Mouse (Mus musculus) CH12.LX (cell line): ENCODE results near the gene Ndufa8. TPM values are rescaled to one million over a fixed set of nuclear protein-coding genes. Genes with fewer than 3 reads are reported as not detected.

ENCODE experiments used
- DNase-seq: peaks from one replicate; pipeline ENCODE4 v3.0.0-alpha.2; 2013; ENCODE audit errors: extremely low read depth
- H3K27ac ChIP-seq: 2 replicates; pipeline ENCODE4 v1.5.1; 2012; ENCODE audit warnings: low read depth, mild to moderate bottlenecking, control low read depth, moderate library complexity; ENCODE audit not compliant: insufficient read depth
- H3K27me3 ChIP-seq: replicated peaks from 2 replicates; pipeline ENCODE3; 2012; ENCODE audit warnings: inconsistent platforms
- H3K36me3 ChIP-seq, 2 experiments: replicated peaks in 1 of 2; 2 replicates each; pipeline versions ENCODE3 to v1.6.1; 2012; ENCODE audit warnings: inconsistent platforms in 1 of 2, low read length in 1 of 2, mild to moderate bottlenecking in 1 of 2, mixed read lengths in 1 of 2, moderate library complexity in 1 of 2; ENCODE audit not compliant: control insufficient read depth in 1 of 2, insufficient read depth in 1 of 2
- H3K4me1 ChIP-seq, 2 experiments: 2 replicates each; pipeline ENCODE4 v1.6.1; 2012; ENCODE audit warnings: inconsistent platforms in 1 of 2, moderate library complexity in 1 of 2; ENCODE audit not compliant: insufficient read depth in 2 of 2, control insufficient read depth in 1 of 2
- H3K4me2 ChIP-seq: 2 replicates; pipeline ENCODE4 v1.6.1; 2012; ENCODE audit warnings: low read depth, mild to moderate bottlenecking, control low read depth; ENCODE audit not compliant: poor library complexity, insufficient read depth, severe bottlenecking
- H3K4me3 ChIP-seq, 3 experiments: fragments of 150-350 bp in 1 of 3; sonication (generic) in 1 of 3; replicated peaks in 1 of 3; 2 replicates each; pipeline versions ENCODE3 to v1.5.1; 2011 to 2012; ENCODE audit warnings: low read depth in 2 of 3, low read length in 2 of 3, mild to moderate bottlenecking in 2 of 3, moderate library complexity in 2 of 3, control low read depth in 1 of 3, improper control_type of control experiment in 1 of 3, inconsistent platforms in 1 of 3, mixed read lengths in 1 of 3; ENCODE audit not compliant: poor library complexity in 1 of 3
- H3K79me2 ChIP-seq: replicated peaks from 2 replicates; pipeline ENCODE4 v1.6.1; 2012; ENCODE audit warnings: mild to moderate bottlenecking, moderate library complexity; ENCODE audit not compliant: control insufficient read depth, poor library complexity, insufficient read depth, severe bottlenecking; ENCODE audit errors: extremely low read depth
- H3K9ac ChIP-seq: 2 replicates; pipeline ENCODE4 v1.6.1; 2012; ENCODE audit warnings: low read depth, mild to moderate bottlenecking, control low read depth, moderate library complexity; ENCODE audit not compliant: insufficient read depth
- H3K9me3 ChIP-seq: replicated peaks from 2 replicates; pipeline ENCODE3; 2012; ENCODE audit warnings: low read length, inconsistent platforms, mixed read lengths
- CHD2 ChIP-seq: IDR thresholded peaks from 2 replicates; pipeline ENCODE4 v1.6.1; 2011; ENCODE audit warnings: low read length, improper control_type of control experiment
- CTCF ChIP-seq, 2 experiments: IDR thresholded peaks in 1 of 2; conservative IDR thresholded peaks in 1 of 2; 2 replicates each; pipeline ENCODE4 v1.5.1; 2011 to 2012; ENCODE audit warnings: low read depth in 2 of 2, low read length in 2 of 2, improper control_type of control experiment in 1 of 2, inconsistent platforms in 1 of 2, mild to moderate bottlenecking in 1 of 2, moderate library complexity in 1 of 2
- EP300 ChIP-seq: IDR thresholded peaks from 2 replicates; pipeline ENCODE4 v1.6.1; 2011; ENCODE audit warnings: low read length, improper control_type of control experiment
- GABPA ChIP-seq: IDR thresholded peaks from 2 replicates; pipeline ENCODE4 v1.6.1; 2012; ENCODE audit warnings: low read depth, low read length, improper control_type of control experiment, inconsistent platforms; ENCODE audit not compliant: insufficient replicate concordance
- IRF4 ChIP-seq: IDR thresholded peaks from 2 replicates; pipeline ENCODE4 v1.6.1; 2014; ENCODE audit warnings: low read depth, mild to moderate bottlenecking, inconsistent platforms, low read length, improper control_type of control experiment
- JUN ChIP-seq: IDR thresholded peaks from 2 replicates; pipeline ENCODE4 v1.6.1; 2011; ENCODE audit warnings: low read depth, mild to moderate bottlenecking, low read length, improper control_type of control experiment, moderate library complexity; ENCODE audit not compliant: insufficient read depth
- JUND ChIP-seq: conservative IDR thresholded peaks from 2 replicates; pipeline ENCODE4 v1.6.1; 2011; ENCODE audit warnings: low read depth, low read length, improper control_type of control experiment
- KAT2A ChIP-seq: IDR thresholded peaks from 2 replicates; pipeline ENCODE4 v1.6.1; 2012; ENCODE audit warnings: low read length, improper control_type of control experiment, inconsistent platforms; ENCODE audit not compliant: insufficient replicate concordance
- MAFK ChIP-seq: IDR thresholded peaks from 2 replicates; pipeline ENCODE4 v1.6.1; 2011; ENCODE audit warnings: low read length, improper control_type of control experiment; ENCODE audit not compliant: insufficient replicate concordance
- MAX ChIP-seq: IDR thresholded peaks from 2 replicates; pipeline ENCODE4 v1.6.1; 2011; ENCODE audit warnings: low read length, improper control_type of control experiment
- MEF2A ChIP-seq: IDR thresholded peaks from 2 replicates; pipeline ENCODE4 v1.6.1; 2014; ENCODE audit warnings: low read depth, mild to moderate bottlenecking, inconsistent platforms, low read length, improper control_type of control experiment, borderline replicate concordance
- MYC ChIP-seq: IDR thresholded peaks from 2 replicates; pipeline ENCODE4 v1.6.1; 2011; ENCODE audit warnings: low read depth, mild to moderate bottlenecking, improper control_type of control experiment, low read length
- NELFE ChIP-seq: IDR thresholded peaks from 2 replicates; pipeline ENCODE4 v1.6.1; 2011; ENCODE audit warnings: low read depth, low read length, improper control_type of control experiment
- POLR2A ChIP-seq: IDR thresholded peaks from 2 replicates; pipeline ENCODE4 v1.6.1; 2011; ENCODE audit warnings: low read depth, mild to moderate bottlenecking, improper control_type of control experiment, low read length
- RAD21 ChIP-seq: IDR thresholded peaks from 2 replicates; pipeline ENCODE4 v1.6.1; 2011; ENCODE audit warnings: low read depth, mild to moderate bottlenecking, low read length, improper control_type of control experiment, moderate library complexity
- SIN3A ChIP-seq: IDR thresholded peaks from 2 replicates; pipeline ENCODE4 v1.6.1; 2012; ENCODE audit warnings: low read length, improper control_type of control experiment, inconsistent platforms
- SMC3 ChIP-seq: IDR thresholded peaks from 2 replicates; pipeline ENCODE4 v1.6.1; 2011; ENCODE audit warnings: low read depth, low read length, improper control_type of control experiment
- ZKSCAN1 ChIP-seq: IDR thresholded peaks from 2 replicates; pipeline ENCODE4 v1.6.1; 2012; ENCODE audit warnings: low read depth, inconsistent platforms, low read length, improper control_type of control experiment, borderline replicate concordance
- ZMIZ1 ChIP-seq: IDR thresholded peaks from 2 replicates; pipeline ENCODE4 v1.6.1; 2012; ENCODE audit warnings: low read depth, mild to moderate bottlenecking, inconsistent platforms, low read length, improper control_type of control experiment
- ZNF384 ChIP-seq: IDR thresholded peaks from 2 replicates; pipeline ENCODE4 v1.6.1; 2012; ENCODE audit warnings: low read depth, low read length, improper control_type of control experiment, inconsistent platforms
- dilution Hi-C: fragments of 300-500 bp; cut with MboI; formaldehyde crosslinking; loops from 2 replicates; pipeline ENCODE4 v1.14.3; 2020; ENCODE audit warnings: low sequenced_read_pairs; ENCODE audit not compliant: extremely low pct_unique_long_range_greater_than_20kb, extremely low pct_ligation_motif_present
- in situ Hi-C: fragments of 300-500 bp; cut with MboI; formaldehyde crosslinking; loops from 3 replicates; pipeline ENCODE4 v1.14.3; 2019; ENCODE audit warnings: low sequenced_read_pairs, low pct_ligation_motif_present, low pct_unique_long_range_greater_than_20kb, mixed read lengths
- polyA plus RNA-seq: library from polyadenylated mRNA; unstranded; fragments of >175 nt; gene quantifications from 2 replicates; pipeline ENCODE4 v1.2.1, GENCODE M21; 2012; ENCODE audit warnings: low read depth; ENCODE audit not compliant: insufficient read length
- total RNA-seq, 2 experiments: library from RNA; depleted of rRNA; stranded (reverse); fragments of 300-350 nt in 1 of 2; fragments of >200 nt in 1 of 2; gene quantifications; 2 replicates each; pipeline ENCODE4 v1.2.3; 2012 to 2014

Ndufa8 gene
- total and polyA plus RNA-seq, 3 experiments: 111 to 179 (median 119) TPM

- Histone ChIP-seq H3K27ac (no peak overlapping the region), H3K9me3 (no peaks in the 10 kb centered on the region), H3K27me3 (no peaks in the 10 kb centered on the region), H3K79me2 (peaks cover 7% of the 10 kb centered on the region), H3K36me3 (peaks cover 38 to 86% of the 10 kb centered on the region in 2 experiments), H3K4me2 (no peak overlapping the region), H3K9ac (no peak overlapping the region), H3K4me3 (no peak overlapping the region), H3K4me1 (peaks cover 0 to 16% of the 10 kb centered on the region in 2 experiments; a peak in 2 of 4 replicates)
- peak; percentile 18 for DNase-seq
- dilution Hi-C loops (no loop called here), in situ Hi-C loops (no loop called here)
- no peak for TF ChIP-seq SIN3A
- no peak for TF ChIP-seq MEF2A
- TF ChIP-seq MAX: no peak
- no peak for TF ChIP-seq MYC
- no peak for TF ChIP-seq KAT2A
- TF ChIP-seq EP300: no peak
- TF ChIP-seq POLR2A: no peak
- no peak for TF ChIP-seq ZNF384
- TF ChIP-seq CHD2: no peak
- TF ChIP-seq SMC3: no peak
Measured at GRCm38 (mm10) chr2:36040872-36041271, 8.3 kb downstream of the Ndufa8 start.

- no peak overlapping the region for H3K4me2 ChIP-seq
- in situ Hi-C loops (no loop called here), dilution Hi-C loops (no loop called here)
- H3K4me1 ChIP-seq: peaks cover 0 to 16% of the 10 kb centered on the region in 2 experiments; a peak in 2 of 4 replicates
- no peaks in the 10 kb centered on the region for H3K27me3 ChIP-seq
- H3K79me2 ChIP-seq: peaks cover 7% of the 10 kb centered on the region
- H3K9ac ChIP-seq: no peak overlapping the region
- no peak overlapping the region for H3K27ac ChIP-seq
- DNase-seq: no peak
- no peak overlapping the region for H3K4me3 ChIP-seq
- peaks cover 38 to 87% of the 10 kb centered on the region in 2 experiments for H3K36me3 ChIP-seq
- no peak for TF ChIP-seq MAFK
- TF ChIP-seq RAD21: no peak
- no peak for TF ChIP-seq KAT2A
- TF ChIP-seq CTCF (conservative IDR thresholded peaks at IDR 0.05 in 1 of 2, IDR thresholded peaks at IDR 0.05 in 1 of 2; ENCODE audit: low read depth in 2 of 2, low read length in 2 of 2): no peak
- TF ChIP-seq NELFE: no peak
- TF ChIP-seq ZKSCAN1: no peak
- TF ChIP-seq ZMIZ1: no peak
- TF ChIP-seq POLR2A: no peak
- TF ChIP-seq JUND: no peak
- no peak for TF ChIP-seq IRF4
- TF ChIP-seq ZNF384: no peak
- no peak for TF ChIP-seq JUN
- TF ChIP-seq GABPA: no peak
- no peak for TF ChIP-seq MAX
- no peaks in the 10 kb centered on the region for H3K9me3 ChIP-seq
Measured at GRCm38 (mm10) chr2:36039297-36039985, 9.8 kb downstream of the Ndufa8 start.
